Mouse (Mus musculus): Measurements from ENCODE around the gene Prkca.
"Not testable (repeated sequence)": the region's sequence is repeated elsewhere in the genome, so short reads cannot be mapped to it uniquely, and the experiment has no call there.

Prkca gene

GRCm38 (mm10) chr11:108094796-108095195, 248.9 kb downstream of the Prkca start:
- in situ Hi-C loops (cut with MboI; ENCODE audit: unreplicated experiment in 2 of 2), result no loop called here

GRCm38 (mm10) chr11:108093248-108093647, 250.5 kb downstream of the Prkca start:
- in situ Hi-C loops (cut with MboI; ENCODE audit: unreplicated experiment in 2 of 2), result no loop called here

GRCm38 (mm10) chr11:108091238-108091637, 252.5 kb downstream of the Prkca start:
- in situ Hi-C loops (cut with MboI; ENCODE audit: unreplicated experiment in 2 of 2), result no loop called here

GRCm38 (mm10) chr11:108090706-108091105, 253.0 kb downstream of the Prkca start:
- in situ Hi-C loops (cut with MboI; ENCODE audit: unreplicated experiment in 2 of 2), result no loop called here

- in situ Hi-C loops (cut with MboI; ENCODE audit: unreplicated experiment in 2 of 2), result no loop called here
Observed at GRCm38 (mm10) chr11:108088063-108088462, 255.7 kb downstream of the Prkca start.

GRCm38 (mm10) chr11:108087105-108087700, 256.5 kb downstream of the Prkca start:
- in situ Hi-C loops (cut with MboI; ENCODE audit: unreplicated experiment in 2 of 2), result not testable (repeated sequence)

GRCm38 (mm10) chr11:108082673-108083072, 261.1 kb downstream of the Prkca start:
- in situ Hi-C loops (cut with MboI; ENCODE audit: unreplicated experiment in 2 of 2), result no loop called here

- in situ Hi-C loops (cut with MboI; ENCODE audit: unreplicated experiment in 2 of 2), result no loop called here
Observed at GRCm38 (mm10) chr11:108079946-108080650, 263.6 kb downstream of the Prkca start.

- in situ Hi-C loops (cut with MboI; ENCODE audit: unreplicated experiment in 2 of 2), result no loop called here
Observed at GRCm38 (mm10) chr11:108079454-108079853, 264.3 kb downstream of the Prkca start.

- in situ Hi-C loops (cut with MboI; ENCODE audit: unreplicated experiment in 2 of 2), result no loop called here
Observed at GRCm38 (mm10) chr11:108077514-108077913, 266.2 kb downstream of the Prkca start.

- in situ Hi-C loops (cut with MboI; ENCODE audit: unreplicated experiment in 2 of 2), result no loop called here
Observed at GRCm38 (mm10) chr11:108072606-108073243, 271.0 kb downstream of the Prkca start.

- in situ Hi-C loops (cut with MboI; ENCODE audit: unreplicated experiment in 2 of 2), result no loop called here
Observed at GRCm38 (mm10) chr11:108071230-108071629, 272.5 kb downstream of the Prkca start.

GRCm38 (mm10) chr11:108070038-108070437, 273.7 kb downstream of the Prkca start:
- in situ Hi-C loops (cut with MboI; ENCODE audit: unreplicated experiment in 2 of 2), result no loop called here

- in situ Hi-C loops (cut with MboI; ENCODE audit: unreplicated experiment in 2 of 2), result no loop called here
Observed at GRCm38 (mm10) chr11:108068430-108068829, 275.3 kb downstream of the Prkca start.

GRCm38 (mm10) chr11:108067161-108067560, 276.6 kb downstream of the Prkca start:
- in situ Hi-C loops (cut with MboI; ENCODE audit: unreplicated experiment in 2 of 2), result no loop called here

GRCm38 (mm10) chr11:108064401-108064800, 279.3 kb downstream of the Prkca start:
- in situ Hi-C loops (cut with MboI; ENCODE audit: unreplicated experiment in 2 of 2), result no loop called here

GRCm38 (mm10) chr11:108063096-108063495, 280.6 kb downstream of the Prkca start:
- in situ Hi-C loops (cut with MboI; ENCODE audit: unreplicated experiment in 2 of 2), result no loop called here

GRCm38 (mm10) chr11:108061571-108062479, 281.9 kb downstream of the Prkca start:
- in situ Hi-C loops (cut with MboI; ENCODE audit: unreplicated experiment in 2 of 2), result no loop called here

- in situ Hi-C loops (cut with MboI; ENCODE audit: unreplicated experiment in 2 of 2), result no loop called here
Observed at GRCm38 (mm10) chr11:108057138-108057537, 286.6 kb downstream of the Prkca start.

- in situ Hi-C loops (cut with MboI; ENCODE audit: unreplicated experiment in 2 of 2), result no loop called here
Observed at GRCm38 (mm10) chr11:108054647-108055046, 289.1 kb downstream of the Prkca start.

GRCm38 (mm10) chr11:108053746-108054145, 290.0 kb downstream of the Prkca start:
- in situ Hi-C loops (cut with MboI; ENCODE audit: unreplicated experiment in 2 of 2), result no loop called here

Data from v-Abl transformed pro-B cells (cell line).